Mouse (Mus musculus): ENCODE data around the gene Sptan1. TPM values are rescaled to one million over a fixed set of nuclear protein-coding genes. Genes with fewer than 3 reads are reported as not detected.
"Not testable (repeated sequence)": the region's sequence is repeated elsewhere in the genome, so short reads cannot be mapped to it uniquely, and the experiment has no call there.

Gene Sptan1
- total and polyA plus RNA-seq, 2 experiments: 71.3 to 89.0 TPM

DNA sequence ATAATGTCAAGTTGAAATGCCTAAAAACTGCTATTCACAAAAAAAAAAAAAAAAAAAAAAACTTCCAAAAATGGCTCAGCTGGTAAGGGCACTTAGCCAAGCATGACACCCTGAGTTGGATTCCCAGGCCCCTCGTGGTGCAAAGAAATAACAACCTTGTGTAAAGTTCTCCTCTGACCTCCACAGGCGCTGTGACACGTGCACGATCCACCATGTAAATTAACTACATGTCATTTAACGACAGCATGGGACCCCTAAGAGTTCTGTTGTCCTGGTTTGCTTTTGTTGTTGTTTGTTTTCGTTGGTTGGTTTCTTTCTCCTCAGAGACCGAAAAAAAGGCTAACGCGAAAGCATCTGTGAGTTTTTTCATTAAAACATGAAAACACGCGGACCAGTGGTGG, 82.7 kb downstream of the Sptan1 start:
- H3K4me1 ChIP-seq (ENCODE audit: control insufficient read depth, insufficient read depth, low read length): no peaks in the 10 kb centered on the region; the same call in 1 of the 2 replicates
- no peak for TF ChIP-seq CTCF (IDR thresholded peaks at IDR 0.05; ENCODE audit: low read depth, low read length)
- no peak for TF ChIP-seq POLR2A (IDR thresholded peaks at IDR 0.05; ENCODE audit: extremely low read depth, insufficient read depth, low read length)
- no peak overlapping the region for H3K27ac ChIP-seq (replicated peaks; ENCODE audit: insufficient read depth, low read depth, low read length)
- DNase-seq (ENCODE audit: extremely low read depth, low read depth, low spot score): no peak
- peak overlapping the region; percentile 80; the same call in 1 of the 2 replicates for H3K9ac ChIP-seq (ENCODE audit: low read depth, low read length)
- no peaks in the 10 kb centered on the region for H3K79me2 ChIP-seq (ENCODE audit: control insufficient read depth, insufficient read depth, low read length)
- peak overlapping the region; percentile 68 for H3K4me3 ChIP-seq (ENCODE audit: insufficient read depth, low read depth, low read length)
- 38% methylated on average over 11 of the region's 11 CpGs for WGBS
- H3K27me3 ChIP-seq (ENCODE audit: control insufficient read depth, insufficient read depth, low read length): no peaks in the 10 kb centered on the region
- no peaks in the 10 kb centered on the region for H3K36me3 ChIP-seq (ENCODE audit: control insufficient read depth, insufficient read depth, low read length)

DNA sequence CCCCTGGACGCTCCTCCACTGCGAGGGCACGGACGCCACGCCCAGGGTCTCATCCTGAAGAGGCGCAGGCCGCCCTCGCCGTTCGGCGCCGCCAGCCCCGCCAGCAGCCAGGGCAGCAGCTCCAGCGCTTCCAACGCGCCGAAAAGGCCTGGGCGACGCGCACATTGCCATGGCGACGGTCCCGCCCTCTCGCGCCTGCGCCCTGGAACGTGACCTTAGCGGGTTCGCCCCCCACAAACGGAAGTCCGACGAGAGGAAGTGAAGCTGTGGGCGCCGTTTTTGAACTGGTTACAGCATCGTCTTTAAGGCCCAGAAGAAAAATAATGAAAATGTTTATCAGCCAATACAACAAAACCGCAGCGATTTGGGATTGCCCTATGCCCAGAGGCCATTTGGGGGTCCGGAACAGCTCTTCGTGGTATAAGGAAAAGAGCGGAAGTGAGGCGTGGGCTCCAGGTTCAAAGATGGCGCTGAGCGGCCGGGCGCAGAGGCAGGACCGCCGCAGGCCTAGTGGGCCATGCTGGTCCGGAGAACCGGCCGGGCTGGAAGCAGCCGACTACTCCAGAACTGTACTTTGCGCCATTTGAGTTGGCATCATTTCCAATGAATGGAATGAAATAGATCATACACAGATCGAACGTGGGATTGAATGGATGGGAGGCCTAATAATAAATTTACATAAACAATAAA, 83.5 kb downstream of the Sptan1 start, which contains the start of gene Wdr34:
Wdr34 (minus strand) TSS at position 183 of the 690 bp plus-strand sequence.
- H3K9ac ChIP-seq (ENCODE audit: low read depth, low read length): peak within 1 kb of the TSS; percentile 80
- peak within 1 kb of the TSS; percentile 68 for H3K4me3 ChIP-seq (ENCODE audit: insufficient read depth, low read depth, low read length)
- TF ChIP-seq CTCF (IDR thresholded peaks at IDR 0.05; ENCODE audit: low read depth, low read length): no peak
- TF ChIP-seq POLR2A (IDR thresholded peaks at IDR 0.05; ENCODE audit: extremely low read depth, insufficient read depth, low read length): peak; percentile 57; the same call in 1 of the 2 replicates
- DNase-seq (ENCODE audit: extremely low read depth, low read depth, low spot score): peak; percentile 81
- H3K36me3 ChIP-seq (ENCODE audit: control insufficient read depth, insufficient read depth, low read length): no peaks in the 10 kb centered on the region
- H3K27me3 ChIP-seq (ENCODE audit: control insufficient read depth, insufficient read depth, low read length): no peaks in the 10 kb centered on the region
- no peaks in the 10 kb centered on the region for H3K79me2 ChIP-seq (ENCODE audit: control insufficient read depth, insufficient read depth, low read length)
- 1% methylated on average over 54 of the region's 54 CpGs for WGBS
- H3K4me1 ChIP-seq (ENCODE audit: control insufficient read depth, insufficient read depth, low read length): no peaks in the 10 kb centered on the region; the same call in 1 of the 2 replicates
- H3K27ac ChIP-seq (replicated peaks; ENCODE audit: insufficient read depth, low read depth, low read length): peak within 1 kb of the TSS; percentile 95

DNA sequence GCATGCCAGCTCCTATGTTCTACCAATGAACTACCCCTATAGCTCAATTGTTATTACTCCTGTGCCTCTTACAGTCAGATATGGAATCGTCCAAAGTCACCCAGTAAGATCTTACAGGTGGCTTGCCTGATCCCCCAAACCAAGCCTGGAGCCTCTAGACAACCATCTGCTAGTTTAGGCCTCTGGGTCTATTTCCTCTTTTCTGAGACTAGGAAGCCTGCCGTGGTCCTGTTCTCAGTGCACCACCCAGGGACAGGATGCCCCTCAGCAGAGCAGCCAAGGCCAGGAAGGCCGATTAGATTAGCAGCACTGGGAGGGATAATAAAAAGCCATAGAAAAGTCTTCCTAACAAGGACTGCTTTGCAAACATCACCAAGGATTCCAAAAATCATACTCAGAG, 84.5 kb downstream of the Sptan1 start:
- Histone ChIP-seq H3K79me2 (ENCODE audit: control insufficient read depth, insufficient read depth, low read length) (no peaks in the 10 kb centered on the region), H3K36me3 (ENCODE audit: control insufficient read depth, insufficient read depth, low read length) (no peaks in the 10 kb centered on the region), H3K27me3 (ENCODE audit: control insufficient read depth, insufficient read depth, low read length) (no peaks in the 10 kb centered on the region; the same call in 1 of the 2 replicates), H3K9ac (ENCODE audit: low read depth, low read length) (no peak overlapping the region), H3K27ac (replicated peaks; ENCODE audit: insufficient read depth, low read depth, low read length) (no peak overlapping the region), H3K4me3 (ENCODE audit: insufficient read depth, low read depth, low read length) (no peak overlapping the region), H3K4me1 (ENCODE audit: control insufficient read depth, insufficient read depth, low read length) (no peaks in the 10 kb centered on the region; the same call in 1 of the 2 replicates)
- TF ChIP-seq POLR2A (IDR thresholded peaks at IDR 0.05; ENCODE audit: extremely low read depth, insufficient read depth, low read length): no peak
- no peak for TF ChIP-seq CTCF (IDR thresholded peaks at IDR 0.05; ENCODE audit: low read depth, low read length)
- no peak for DNase-seq (ENCODE audit: extremely low read depth, low read depth, low spot score)
- WGBS: 76% methylated on average over 3 of the region's 3 CpGs

DNA sequence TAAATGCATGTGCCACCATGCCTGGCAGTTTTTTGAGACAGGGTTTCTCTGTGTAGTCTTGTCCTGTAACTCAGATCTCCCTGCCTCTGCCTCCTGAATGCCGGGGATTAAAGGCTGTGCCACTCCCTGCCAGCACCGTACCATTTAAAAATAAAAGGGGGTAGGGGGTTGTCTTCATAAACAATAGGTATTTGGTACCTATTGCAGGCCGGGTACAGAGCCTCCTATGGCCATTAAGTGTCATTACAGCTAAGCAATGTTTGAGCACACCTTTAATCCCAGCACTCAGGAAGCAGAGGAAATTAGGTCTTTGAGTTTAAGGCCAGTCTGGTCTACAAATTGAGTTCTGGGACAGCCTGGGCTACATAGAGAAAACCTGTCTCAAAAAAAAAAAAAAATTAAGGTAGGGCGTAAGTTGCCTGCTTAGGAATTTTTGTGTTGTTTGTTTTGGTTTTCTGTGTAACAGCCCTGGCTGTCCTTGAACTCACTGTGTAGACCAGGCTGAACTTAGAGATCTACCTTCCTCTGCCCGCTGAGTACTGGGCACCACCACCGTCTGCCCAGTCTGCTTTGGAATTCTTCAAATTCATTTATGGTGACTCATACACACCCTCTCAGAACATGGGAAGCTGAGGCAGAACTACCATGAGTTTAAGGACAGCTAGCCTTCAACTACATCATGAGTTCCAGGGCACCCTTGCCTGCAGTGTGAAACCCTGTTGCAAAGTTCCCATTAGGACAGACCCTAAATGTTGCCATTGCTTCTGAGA, 86.8 kb downstream of the Sptan1 start:
- Histone ChIP-seq H3K9ac (ENCODE audit: low read depth, low read length) (no peak overlapping the region), H3K4me1 (ENCODE audit: control insufficient read depth, insufficient read depth, low read length) (no peaks in the 10 kb centered on the region; the same call in 1 of the 2 replicates), H3K79me2 (ENCODE audit: control insufficient read depth, insufficient read depth, low read length) (no peaks in the 10 kb centered on the region), H3K4me3 (ENCODE audit: insufficient read depth, low read depth, low read length) (no peak overlapping the region), H3K27me3 (ENCODE audit: control insufficient read depth, insufficient read depth, low read length) (no peaks in the 10 kb centered on the region; the same call in 1 of the 2 replicates), H3K27ac (replicated peaks; ENCODE audit: insufficient read depth, low read depth, low read length) (no peak overlapping the region), H3K36me3 (ENCODE audit: control insufficient read depth, insufficient read depth, low read length) (no peaks in the 10 kb centered on the region)
- DNase-seq (ENCODE audit: extremely low read depth, low read depth, low spot score): peak; percentile 29
- TF ChIP-seq POLR2A (IDR thresholded peaks at IDR 0.05; ENCODE audit: extremely low read depth, insufficient read depth, low read length) (no peak), CTCF (IDR thresholded peaks at IDR 0.05; ENCODE audit: low read depth, low read length) (0 out of 2 replicates have a peak, but pooled peaks have one; percentile 5)
- 32% methylated on average over 6 of the region's 6 CpGs for WGBS

DNA sequence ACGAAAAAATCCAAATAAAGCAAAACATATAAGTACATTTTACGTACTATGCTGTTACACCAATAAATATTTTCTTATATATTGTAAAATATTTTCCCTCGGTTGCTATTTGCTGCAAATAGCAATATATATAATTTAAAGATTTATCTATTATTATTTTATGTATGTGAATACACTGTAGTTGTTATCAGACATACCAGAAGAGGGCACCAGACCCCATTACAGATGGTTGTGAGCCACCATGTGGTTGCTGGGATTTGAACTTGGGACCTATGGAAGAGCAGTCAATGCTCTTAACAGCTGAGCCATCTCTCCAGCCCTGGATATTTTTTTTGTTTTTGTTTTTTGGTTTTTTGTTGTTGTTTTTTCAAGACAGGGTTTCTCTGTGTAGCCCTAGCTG, 90.0 kb downstream of the Sptan1 start:
- not testable (repeated sequence) for H3K79me2 ChIP-seq (ENCODE audit: control insufficient read depth, insufficient read depth, low read length); H3K9ac ChIP-seq (ENCODE audit: low read depth, low read length); H3K27me3 ChIP-seq (ENCODE audit: control insufficient read depth, insufficient read depth, low read length); H3K4me3 ChIP-seq (ENCODE audit: insufficient read depth, low read depth, low read length); H3K4me1 ChIP-seq (ENCODE audit: control insufficient read depth, insufficient read depth, low read length); DNase-seq (ENCODE audit: extremely low read depth, low read depth, low spot score); H3K36me3 ChIP-seq (ENCODE audit: control insufficient read depth, insufficient read depth, low read length); H3K27ac ChIP-seq (replicated peaks; ENCODE audit: insufficient read depth, low read depth, low read length)
- 94% methylated on average over 3 of the region's 3 CpGs for WGBS
